In genomic region chr3:84378987-84379556, GRCm38 (mm10) we compare ENCODE assay signal across 28 mouse cellular contexts.
A peak's percentile ranks its signal among the peaks of the same experiment; 100 is the strongest.
DNase-seq lines count a peak whose midpoint lies in the region; ATAC-seq and TF ChIP-seq lines count a peak whose summit lies in the region.
"Had no signal": no experiment of that assay in that cellular context is flagged by ENCODE, and none has a peak within 500 bp of the region (broad histone marks: within the 10 kb centered on the region; RNA-seq: fewer than 3 reads in every experiment).

No protein-coding gene starts in this region.

- intact Hi-C loops in heart, adult 2 months (cut with DNase I) = no loop called here

- no peak overlapping the region for H3K4me3 ChIP-seq in liver, embryonic 15.5 days (replicated peaks)
- H3K4me3 ChIP-seq in stomach, postnatal 0 days (ENCODE audit: low read depth, low read length) = no peak overlapping the region
- no peak overlapping the region for H3K4me3 ChIP-seq in heart, adult 2 months
- H3K4me3 ChIP-seq: forebrain, embryonic 13.5 days; heart, embryonic 13.5 days; hindbrain, embryonic 10.5 days; hindbrain, embryonic 15.5 days; limb, embryonic 10.5 days; limb, embryonic 15.5 days had no signal

- H3K4me1 ChIP-seq in liver, embryonic 15.5 days (replicated peaks) = peaks cover 45% of the 10 kb centered on the region
- H3K4me1 ChIP-seq in stomach, postnatal 0 days (replicated peaks; ENCODE audit: control insufficient read depth, insufficient read depth) = no peaks in the 10 kb centered on the region
- H3K4me1 ChIP-seq in heart, adult 2 months (ENCODE audit: control insufficient read depth, insufficient read depth, low read length) = peaks cover 3% of the 10 kb centered on the region; the same call in 1 of the 2 replicates
- H3K4me1 ChIP-seq: hindbrain, embryonic 15.5 days; limb, embryonic 15.5 days had no signal

- no peak for ATAC-seq in liver, embryonic 15.5 days (ENCODE audit: insufficient read depth)
- ATAC-seq in stomach, postnatal 0 days (ENCODE audit: low FRiP score, low TSS enrichment) = peak; percentile 64; the same call in 1 of the 2 replicates
- ATAC-seq in granulocyte monocyte progenitor cell, adult 5-6 weeks (replicated peaks; ENCODE audit: poor library complexity, severe bottlenecking) = no peak
- ATAC-seq: activated CD4-positive, CD25-positive, alpha-beta regulatory T cell, adult 4 months; forebrain, embryonic 13.5 days; inflammation-experienced regulatory T-cells, adult 6 months; midbrain, embryonic 16.5 days had no signal

- no peaks in the 10 kb centered on the region for H3K79me2 ChIP-seq in heart, adult 2 months (replicated peaks; ENCODE audit: control insufficient read depth, insufficient read depth, low read length)

- peak; percentile 29 to 65 for DNase-seq in lung, adult 18-20 months
- DNase-seq in lung, postnatal 4 days = no peak
- DNase-seq in lung, postnatal 10 days = peak; percentile 41
- DNase-seq in stomach, postnatal 0 days (ENCODE audit: low spot score) = no peak
- DNase-seq in heart, adult 2 months = no peak
- DNase-seq: adrenal gland, adult 8-10 months; cerebellum, adult 11 months; cerebellum, adult 9-10 months; cerebellum, postnatal 36 days; gastrocnemius, postnatal 25 days; heart, postnatal 10 days; kidney, adult 11 months; kidney, postnatal 14 days; layer of hippocampus, adult 9-11 months; right cerebral cortex, adult 18-20 months; spleen, adult 18-20 months had no signal

- H3K27ac ChIP-seq in liver, embryonic 15.5 days (replicated peaks) = 0 out of 2 replicates have a peak overlapping the region, but pooled peaks have one; percentile 3
- H3K27ac ChIP-seq in stomach, postnatal 0 days (replicated peaks) = no peak overlapping the region
- H3K27ac ChIP-seq in heart, adult 2 months = no peak overlapping the region
- H3K27ac ChIP-seq: forebrain, embryonic 13.5 days; heart, embryonic 13.5 days; hindbrain, embryonic 10.5 days; hindbrain, embryonic 15.5 days; limb, embryonic 10.5 days; limb, embryonic 15.5 days had no signal

- no peaks in the 10 kb centered on the region for H3K9me3 ChIP-seq in liver, embryonic 15.5 days (replicated peaks)
- H3K9me3 ChIP-seq in stomach, postnatal 0 days (ENCODE audit: control insufficient read depth, low read length) = no peaks in the 10 kb centered on the region
- H3K9me3 ChIP-seq: forebrain, embryonic 13.5 days; heart, embryonic 13.5 days; hindbrain, embryonic 10.5 days; hindbrain, embryonic 15.5 days; limb, embryonic 10.5 days; limb, embryonic 15.5 days had no signal

- no peak overlapping the region for H3K4me2 ChIP-seq in liver, embryonic 15.5 days
- no peak overlapping the region for H3K4me2 ChIP-seq in stomach, postnatal 0 days (replicated peaks; ENCODE audit: low read depth)
- H3K4me2 ChIP-seq: forebrain, embryonic 13.5 days; heart, embryonic 13.5 days; hindbrain, embryonic 15.5 days; limb, embryonic 15.5 days; midbrain, embryonic 11.5 days had no signal

- no peak overlapping the region for H3K9ac ChIP-seq in liver, embryonic 15.5 days
- H3K9ac ChIP-seq in stomach, postnatal 0 days (ENCODE audit: low read length) = no peak overlapping the region
- no peak overlapping the region for H3K9ac ChIP-seq in heart, adult 2 months (ENCODE audit: low read depth, low read length)
- H3K9ac ChIP-seq: forebrain, embryonic 13.5 days; heart, embryonic 13.5 days; hindbrain, embryonic 15.5 days; limb, embryonic 15.5 days had no signal

- WGBS in liver, embryonic 15.5 days (ENCODE audit: insufficient replicate concordance) = 40% methylated on average over 4 of the region's 4 CpGs
- 61% methylated on average over 4 of the region's 4 CpGs for WGBS in stomach, postnatal 0 days
- 73% methylated on average over 4 of the region's 4 CpGs for WGBS in heart, adult 2 months

- TF ChIP-seq POLR2A in heart, adult 2 months (IDR thresholded peaks at IDR 0.05; ENCODE audit: insufficient read depth, low read depth, low read length) = no peak

- H3K36me3 ChIP-seq in liver, embryonic 15.5 days (replicated peaks) = no peaks in the 10 kb centered on the region
- H3K36me3 ChIP-seq in stomach, postnatal 0 days (ENCODE audit: control insufficient read depth, insufficient read depth, low read length) = no peaks in the 10 kb centered on the region
- peaks cover 2% of the 10 kb centered on the region; the same call in 1 of the 2 replicates for H3K36me3 ChIP-seq in heart, adult 2 months (ENCODE audit: control insufficient read depth, insufficient read depth, low read length)
- H3K36me3 ChIP-seq: heart, embryonic 13.5 days; hindbrain, embryonic 10.5 days; hindbrain, embryonic 15.5 days; limb, embryonic 10.5 days; limb, embryonic 15.5 days had no signal

- no peak for TF ChIP-seq EP300 in stomach, postnatal 0 days (optimal IDR thresholded peaks at IDR 0.05)
- TF ChIP-seq EP300 in heart, adult 2 months (IDR thresholded peaks at IDR 0.05; ENCODE audit: insufficient read depth, low read depth, low read length) = no peak

- H3K27me3 ChIP-seq in liver, embryonic 15.5 days = no peaks in the 10 kb centered on the region
- H3K27me3 ChIP-seq in stomach, postnatal 0 days (ENCODE audit: control insufficient read depth, insufficient read depth, low read length) = no peaks in the 10 kb centered on the region
- H3K27me3 ChIP-seq in heart, adult 2 months (ENCODE audit: control insufficient read depth, insufficient read depth, low read length) = no peaks in the 10 kb centered on the region
- H3K27me3 ChIP-seq: forebrain, embryonic 13.5 days; hindbrain, embryonic 15.5 days; limb, embryonic 15.5 days had no signal

- TF ChIP-seq CTCF in stomach, postnatal 0 days (IDR thresholded peaks at IDR 0.05; ENCODE audit: low read depth) = no peak
- TF ChIP-seq CTCF in heart, adult 2 months (IDR thresholded peaks at IDR 0.05) = no peak

Comparison
In these comparisons a context has a peak if more than half of its experiments do, and no peak if none do; other contexts are left out.
1. DNase-seq: peak in lung, adult 18-20 months (2 of 2) and lung, postnatal 10 days (single experiment); none in lung, postnatal 4 days (0 of 2), stomach, postnatal 0 days (single experiment) and heart, adult 2 months (0 of 2).